Mouse (Mus musculus) testis, adult 2 months (tissue): ENCODE results near the gene Snrk. TPM values are rescaled to one million over a fixed set of nuclear protein-coding genes. Genes with fewer than 3 reads are reported as not detected.

ENCODE experiments used
- H3K27ac ChIP-seq: fragments of 200-500 bp; 2 replicates; pipeline ENCODE4 v1.5.1; 2012; ENCODE audit warnings: low read depth, low read length; ENCODE audit not compliant: control insufficient read depth, insufficient read depth
- H3K27me3 ChIP-seq: fragments of 200-500 bp; 2 replicates; pipeline ENCODE4 v1.6.1; 2012; ENCODE audit warnings: mild to moderate bottlenecking, low read length, moderate library complexity; ENCODE audit not compliant: control insufficient read depth, insufficient read depth
- H3K36me3 ChIP-seq: fragments of 200-500 bp; 2 replicates; pipeline ENCODE4 v1.6.1; 2012; ENCODE audit warnings: mild to moderate bottlenecking, low read length; ENCODE audit not compliant: control insufficient read depth, insufficient read depth
- H3K4me1 ChIP-seq: fragments of 200-500 bp; 2 replicates; pipeline ENCODE4 v1.6.1; 2012; ENCODE audit warnings: low read length; ENCODE audit not compliant: control insufficient read depth, insufficient read depth
- H3K4me3 ChIP-seq: fragments of 200-500 bp; 2 replicates; pipeline ENCODE4 v1.5.1; 2012; ENCODE audit warnings: low read depth, mild to moderate bottlenecking, low read length, moderate library complexity, mixed read lengths; ENCODE audit not compliant: control insufficient read depth
- CTCF ChIP-seq: fragments of 200-500 bp; IDR thresholded peaks from 2 replicates; pipeline ENCODE4 v1.5.1; 2012; ENCODE audit warnings: low read depth, mild to moderate bottlenecking, inconsistent platforms, low read length, moderate library complexity; ENCODE audit not compliant: control insufficient read depth, insufficient read depth, insufficient replicate concordance
- POLR2A ChIP-seq: fragments of 200-500 bp; IDR thresholded peaks from 2 replicates; pipeline ENCODE4 v1.6.1; 2012; ENCODE audit warnings: low read depth, mild to moderate bottlenecking, inconsistent platforms, low read length, moderate library complexity; ENCODE audit not compliant: control insufficient read depth
- polyA plus RNA-seq: library from polyadenylated mRNA; depleted of rRNA; stranded (reverse); fragments of >200 nt; gene quantifications from 2 replicates; pipeline ENCODE4 v1.2.3, GENCODE M21; 2012

Gene Snrk
- polyA plus RNA-seq, 1 experiment, result 18.7 TPM

GRCm38 (mm10) chr9:122084175-122084574 lies 32.9 kb upstream of the Snrk start:
- no peak for TF ChIP-seq POLR2A
- TF ChIP-seq CTCF, result no peak
- Histone ChIP-seq H3K27me3 (no peaks in the 10 kb centered on the region), H3K4me3 (no peak overlapping the region), H3K27ac (no peak overlapping the region), H3K36me3 (no peaks in the 10 kb centered on the region), H3K4me1 (peaks cover 8% of the 10 kb centered on the region)

- Histone ChIP-seq H3K4me3 (no peak overlapping the region), H3K4me1 (peaks cover 8% of the 10 kb centered on the region), H3K27me3 (no peaks in the 10 kb centered on the region), H3K27ac (no peak overlapping the region), H3K36me3 (no peaks in the 10 kb centered on the region)
- no peak for TF ChIP-seq CTCF
- TF ChIP-seq POLR2A, result no peak
These were observed 32.4 kb upstream of the Snrk start for GRCm38 (mm10) chr9:122084636-122085035.

GRCm38 (mm10) chr9:122085055-122085454 lies 32.0 kb upstream of the Snrk start:
- no peaks in the 10 kb centered on the region for H3K27me3 ChIP-seq
- H3K36me3 ChIP-seq, result no peaks in the 10 kb centered on the region
- H3K4me1 ChIP-seq, result peaks cover 8% of the 10 kb centered on the region
- H3K27ac ChIP-seq, result no peak overlapping the region
- H3K4me3 ChIP-seq, result no peak overlapping the region
- no peak for TF ChIP-seq CTCF
- no peak for TF ChIP-seq POLR2A

GRCm38 (mm10) chr9:122085550-122086205 lies 31.4 kb upstream of the Snrk start:
- Histone ChIP-seq H3K4me1 (peaks cover 8% of the 10 kb centered on the region), H3K36me3 (no peaks in the 10 kb centered on the region), H3K27me3 (no peaks in the 10 kb centered on the region), H3K27ac (no peak overlapping the region; the same call in 1 of the 2 replicates), H3K4me3 (no peak overlapping the region)
- TF ChIP-seq POLR2A (no peak), CTCF (no peak)

GRCm38 (mm10) chr9:122087086-122087485 lies 30.0 kb upstream of the Snrk start:
- H3K27ac ChIP-seq, result no peak overlapping the region

GRCm38 (mm10) chr9:122091171-122091570 lies 25.9 kb upstream of the Snrk start:
- Histone ChIP-seq H3K27ac (no peak overlapping the region), H3K4me3 (no peak overlapping the region), H3K4me1 (peaks cover 10% of the 10 kb centered on the region), H3K36me3 (no peaks in the 10 kb centered on the region), H3K27me3 (no peaks in the 10 kb centered on the region)
- TF ChIP-seq POLR2A (no peak), CTCF (no peak)

More at GRCm38 (mm10) chr9:122087086-122087485, 30.0 kb upstream of the Snrk start:
- no peaks in the 10 kb centered on the region for H3K27me3 ChIP-seq
- no peak for TF ChIP-seq POLR2A
- TF ChIP-seq CTCF, result no peak
- no peak overlapping the region for H3K4me3 ChIP-seq
- H3K4me1 ChIP-seq, result peaks cover 10% of the 10 kb centered on the region
- H3K36me3 ChIP-seq, result no peaks in the 10 kb centered on the region

GRCm38 (mm10) chr9:122091782-122092228 lies 25.3 kb upstream of the Snrk start:
- H3K27me3 ChIP-seq, result no peaks in the 10 kb centered on the region
- peaks cover 10% of the 10 kb centered on the region for H3K4me1 ChIP-seq
- no peak overlapping the region for H3K27ac ChIP-seq
- no peaks in the 10 kb centered on the region for H3K36me3 ChIP-seq
- no peak for TF ChIP-seq POLR2A
- TF ChIP-seq CTCF, result no peak
- H3K4me3 ChIP-seq, result no peak overlapping the region
